Mouse (Mus musculus) CH12.LX (cell line): ENCODE results near the gene Hdac8. TPM values are rescaled to one million over a fixed set of nuclear protein-coding genes. Genes with fewer than 3 reads are reported as not detected.

ENCODE experiments used
- DNase-seq: peaks from one replicate; pipeline ENCODE4 v3.0.0-alpha.2; 2013; ENCODE audit errors: extremely low read depth
- H3K27ac ChIP-seq: 2 replicates; pipeline ENCODE4 v1.5.1; 2012; ENCODE audit warnings: low read depth, mild to moderate bottlenecking, control low read depth, moderate library complexity; ENCODE audit not compliant: insufficient read depth
- H3K27me3 ChIP-seq: replicated peaks from 2 replicates; pipeline ENCODE3; 2012; ENCODE audit warnings: inconsistent platforms
- H3K36me3 ChIP-seq, 2 experiments: replicated peaks in 1 of 2; 2 replicates each; pipeline versions ENCODE3 to v1.6.1; 2012; ENCODE audit warnings: inconsistent platforms in 1 of 2, low read length in 1 of 2, mild to moderate bottlenecking in 1 of 2, mixed read lengths in 1 of 2, moderate library complexity in 1 of 2; ENCODE audit not compliant: control insufficient read depth in 1 of 2, insufficient read depth in 1 of 2
- H3K4me1 ChIP-seq, 2 experiments: 2 replicates each; pipeline ENCODE4 v1.6.1; 2012; ENCODE audit warnings: inconsistent platforms in 1 of 2, moderate library complexity in 1 of 2; ENCODE audit not compliant: insufficient read depth in 2 of 2, control insufficient read depth in 1 of 2
- H3K4me2 ChIP-seq: 2 replicates; pipeline ENCODE4 v1.6.1; 2012; ENCODE audit warnings: low read depth, mild to moderate bottlenecking, control low read depth; ENCODE audit not compliant: poor library complexity, insufficient read depth, severe bottlenecking
- H3K4me3 ChIP-seq, 3 experiments: fragments of 150-350 bp in 1 of 3; sonication (generic) in 1 of 3; replicated peaks in 1 of 3; 2 replicates each; pipeline versions ENCODE3 to v1.5.1; 2011 to 2012; ENCODE audit warnings: low read depth in 2 of 3, low read length in 2 of 3, mild to moderate bottlenecking in 2 of 3, moderate library complexity in 2 of 3, control low read depth in 1 of 3, improper control_type of control experiment in 1 of 3, inconsistent platforms in 1 of 3, mixed read lengths in 1 of 3; ENCODE audit not compliant: poor library complexity in 1 of 3
- H3K79me2 ChIP-seq: replicated peaks from 2 replicates; pipeline ENCODE4 v1.6.1; 2012; ENCODE audit warnings: mild to moderate bottlenecking, moderate library complexity; ENCODE audit not compliant: control insufficient read depth, poor library complexity, insufficient read depth, severe bottlenecking; ENCODE audit errors: extremely low read depth
- H3K9ac ChIP-seq: 2 replicates; pipeline ENCODE4 v1.6.1; 2012; ENCODE audit warnings: low read depth, mild to moderate bottlenecking, control low read depth, moderate library complexity; ENCODE audit not compliant: insufficient read depth
- H3K9me3 ChIP-seq: replicated peaks from 2 replicates; pipeline ENCODE3; 2012; ENCODE audit warnings: low read length, inconsistent platforms, mixed read lengths
- CTCF ChIP-seq, 2 experiments: IDR thresholded peaks in 1 of 2; conservative IDR thresholded peaks in 1 of 2; 2 replicates each; pipeline ENCODE4 v1.5.1; 2011 to 2012; ENCODE audit warnings: low read depth in 2 of 2, low read length in 2 of 2, improper control_type of control experiment in 1 of 2, inconsistent platforms in 1 of 2, mild to moderate bottlenecking in 1 of 2, moderate library complexity in 1 of 2
- E2F4 ChIP-seq: IDR thresholded peaks from 2 replicates; pipeline ENCODE4 v1.6.1; 2011; ENCODE audit warnings: low read depth, low read length, improper control_type of control experiment; ENCODE audit not compliant: insufficient replicate concordance
- ELF1 ChIP-seq: IDR thresholded peaks from 2 replicates; pipeline ENCODE4 v1.6.1; 2014; ENCODE audit warnings: low read depth, mild to moderate bottlenecking, inconsistent platforms, low read length, improper control_type of control experiment
- EP300 ChIP-seq: IDR thresholded peaks from 2 replicates; pipeline ENCODE4 v1.6.1; 2011; ENCODE audit warnings: low read length, improper control_type of control experiment
- ETS1 ChIP-seq: conservative IDR thresholded peaks from 2 replicates; pipeline ENCODE4 v1.6.1; 2012; ENCODE audit warnings: low read depth, mild to moderate bottlenecking, inconsistent platforms, low read length, improper control_type of control experiment, moderate library complexity
- GABPA ChIP-seq: IDR thresholded peaks from 2 replicates; pipeline ENCODE4 v1.6.1; 2012; ENCODE audit warnings: low read depth, low read length, improper control_type of control experiment, inconsistent platforms; ENCODE audit not compliant: insufficient replicate concordance
- IRF4 ChIP-seq: IDR thresholded peaks from 2 replicates; pipeline ENCODE4 v1.6.1; 2014; ENCODE audit warnings: low read depth, mild to moderate bottlenecking, inconsistent platforms, low read length, improper control_type of control experiment
- JUN ChIP-seq: IDR thresholded peaks from 2 replicates; pipeline ENCODE4 v1.6.1; 2011; ENCODE audit warnings: low read depth, mild to moderate bottlenecking, low read length, improper control_type of control experiment, moderate library complexity; ENCODE audit not compliant: insufficient read depth
- MAFK ChIP-seq: IDR thresholded peaks from 2 replicates; pipeline ENCODE4 v1.6.1; 2011; ENCODE audit warnings: low read length, improper control_type of control experiment; ENCODE audit not compliant: insufficient replicate concordance
- MAX ChIP-seq: IDR thresholded peaks from 2 replicates; pipeline ENCODE4 v1.6.1; 2011; ENCODE audit warnings: low read length, improper control_type of control experiment
- MAZ ChIP-seq: IDR thresholded peaks from 2 replicates; pipeline ENCODE4 v1.6.1; 2012; ENCODE audit warnings: low read depth, mild to moderate bottlenecking, inconsistent platforms, low read length, improper control_type of control experiment, moderate library complexity
- MEF2A ChIP-seq: IDR thresholded peaks from 2 replicates; pipeline ENCODE4 v1.6.1; 2014; ENCODE audit warnings: low read depth, mild to moderate bottlenecking, inconsistent platforms, low read length, improper control_type of control experiment, borderline replicate concordance
- MYC ChIP-seq: IDR thresholded peaks from 2 replicates; pipeline ENCODE4 v1.6.1; 2011; ENCODE audit warnings: low read depth, mild to moderate bottlenecking, improper control_type of control experiment, low read length
- NELFE ChIP-seq: IDR thresholded peaks from 2 replicates; pipeline ENCODE4 v1.6.1; 2011; ENCODE audit warnings: low read depth, low read length, improper control_type of control experiment
- NRF1 ChIP-seq: IDR thresholded peaks from 2 replicates; pipeline ENCODE4 v1.6.1; 2014; ENCODE audit warnings: low read depth, mild to moderate bottlenecking, inconsistent platforms, low read length, improper control_type of control experiment, moderate library complexity
- POLR2AphosphoS2 ChIP-seq: IDR thresholded peaks from 2 replicates; pipeline ENCODE4 v1.6.1; 2011; ENCODE audit warnings: low read depth, low read length, improper control_type of control experiment
- SMC3 ChIP-seq: IDR thresholded peaks from 2 replicates; pipeline ENCODE4 v1.6.1; 2011; ENCODE audit warnings: low read depth, low read length, improper control_type of control experiment
- TBP ChIP-seq: conservative IDR thresholded peaks from 2 replicates; pipeline ENCODE4 v1.6.1; 2011; ENCODE audit warnings: low read depth, low read length, improper control_type of control experiment
- TCF12 ChIP-seq: IDR thresholded peaks from 2 replicates; pipeline ENCODE4 v1.6.1; 2014; ENCODE audit warnings: low read depth, mild to moderate bottlenecking, inconsistent platforms, low read length, improper control_type of control experiment
- USF1 ChIP-seq: IDR thresholded peaks from 2 replicates; pipeline ENCODE4 v1.6.1; 2014; ENCODE audit warnings: low read depth, mild to moderate bottlenecking, inconsistent platforms, low read length, improper control_type of control experiment
- USF2 ChIP-seq: conservative IDR thresholded peaks from 2 replicates; pipeline ENCODE4 v1.6.1; 2011; ENCODE audit warnings: low read depth, low read length, improper control_type of control experiment
- ZNF384 ChIP-seq: IDR thresholded peaks from 2 replicates; pipeline ENCODE4 v1.6.1; 2012; ENCODE audit warnings: low read depth, low read length, improper control_type of control experiment, inconsistent platforms
- dilution Hi-C: fragments of 300-500 bp; cut with MboI; formaldehyde crosslinking; loops from 2 replicates; pipeline ENCODE4 v1.14.3; 2020; ENCODE audit warnings: low sequenced_read_pairs; ENCODE audit not compliant: extremely low pct_unique_long_range_greater_than_20kb, extremely low pct_ligation_motif_present
- in situ Hi-C: fragments of 300-500 bp; cut with MboI; formaldehyde crosslinking; loops from 3 replicates; pipeline ENCODE4 v1.14.3; 2019; ENCODE audit warnings: low sequenced_read_pairs, low pct_ligation_motif_present, low pct_unique_long_range_greater_than_20kb, mixed read lengths
- polyA plus RNA-seq: library from polyadenylated mRNA; unstranded; fragments of >175 nt; gene quantifications from 2 replicates; pipeline ENCODE4 v1.2.1, GENCODE M21; 2012; ENCODE audit warnings: low read depth; ENCODE audit not compliant: insufficient read length
- total RNA-seq, 2 experiments: library from RNA; depleted of rRNA; stranded (reverse); fragments of 300-350 nt in 1 of 2; fragments of >200 nt in 1 of 2; gene quantifications; 2 replicates each; pipeline ENCODE4 v1.2.3; 2012 to 2014

Gene Hdac8
- total and polyA plus RNA-seq, 3 experiments, result 11.2 to 13.9 (median 13.0) TPM

- no peaks in the 10 kb centered on the region for H3K36me3 ChIP-seq
- no peaks in the 10 kb centered on the region for H3K9me3 ChIP-seq
- no peak overlapping the region for H3K9ac ChIP-seq
- in situ Hi-C loops, result loop anchor here (25.0 kb wide), 1 partner anchor 91 kb away; the partner anchor contains the start of gene Cited1
- no peaks in the 10 kb centered on the region for H3K4me1 ChIP-seq
- H3K4me3 ChIP-seq, result no peak overlapping the region
- H3K79me2 ChIP-seq, result no peaks in the 10 kb centered on the region
- TF ChIP-seq MAX, result no peak
- no peak for TF ChIP-seq TBP
- no peak for TF ChIP-seq NRF1
- TF ChIP-seq CTCF (conservative IDR thresholded peaks at IDR 0.05 in 1 of 2, IDR thresholded peaks at IDR 0.05 in 1 of 2; ENCODE audit: low read depth in 2 of 2, low read length in 2 of 2), result no peak
- no peak for TF ChIP-seq JUN
- TF ChIP-seq MYC, result no peak
- no peak for TF ChIP-seq TCF12
- TF ChIP-seq USF1, result no peak
- TF ChIP-seq IRF4, result no peak
- dilution Hi-C loops, result no loop called here
- H3K4me2 ChIP-seq, result no peak overlapping the region
- H3K27me3 ChIP-seq, result no peaks in the 10 kb centered on the region
- H3K27ac ChIP-seq, result no peak overlapping the region
- no peak for DNase-seq
Measured at GRCm38 (mm10) chrX:102353412-102353811, 151.7 kb downstream of the Hdac8 start.

- in situ Hi-C loops (loop anchor here (25.0 kb wide), 1 partner anchor 88 kb away; the partner anchor contains the start of gene Cited1), dilution Hi-C loops (no loop called here)
- no peak for DNase-seq
- Histone ChIP-seq H3K27ac (no peak overlapping the region), H3K27me3 (no peaks in the 10 kb centered on the region), H3K4me2 (no peak overlapping the region), H3K79me2 (no peaks in the 10 kb centered on the region), H3K9me3 (no peaks in the 10 kb centered on the region), H3K4me1 (no peaks in the 10 kb centered on the region), H3K36me3 (no peaks in the 10 kb centered on the region), H3K9ac (no peak overlapping the region), H3K4me3 (no peak overlapping the region)
- TF ChIP-seq MAX (no peak), JUN (no peak), ELF1 (no peak), MAFK (no peak), POLR2AphosphoS2 (no peak), CTCF (conservative IDR thresholded peaks at IDR 0.05 in 1 of 2, IDR thresholded peaks at IDR 0.05 in 1 of 2; ENCODE audit: low read depth in 2 of 2, low read length in 2 of 2) (no peak), ETS1 (no peak), USF2 (no peak), TCF12 (no peak), GABPA (no peak), MAZ (no peak), ZNF384 (no peak), MEF2A (no peak), NELFE (no peak), IRF4 (no peak), TBP (no peak), EP300 (no peak), SMC3 (no peak), E2F4 (no peak)
Measured at GRCm38 (mm10) chrX:102349843-102350731, 155.1 kb downstream of the Hdac8 start.
